Mouse (Mus musculus): ENCODE data around the gene Prss27.
"Not testable (repeated sequence)": the region's sequence is repeated elsewhere in the genome, so short reads cannot be mapped to it uniquely, and the experiment has no call there.

Gene Prss27

GRCm38 (mm10) chr17:24030551-24030950 lies 7.4 kb upstream of the Prss27 start:
- DNase-seq (ENCODE audit: low spot score in 2 of 2): no peak

GRCm38 (mm10) chr17:24035087-24035486 lies 2.9 kb upstream of the Prss27 start:
- no peak for DNase-seq (ENCODE audit: low spot score in 2 of 2)

DNA sequence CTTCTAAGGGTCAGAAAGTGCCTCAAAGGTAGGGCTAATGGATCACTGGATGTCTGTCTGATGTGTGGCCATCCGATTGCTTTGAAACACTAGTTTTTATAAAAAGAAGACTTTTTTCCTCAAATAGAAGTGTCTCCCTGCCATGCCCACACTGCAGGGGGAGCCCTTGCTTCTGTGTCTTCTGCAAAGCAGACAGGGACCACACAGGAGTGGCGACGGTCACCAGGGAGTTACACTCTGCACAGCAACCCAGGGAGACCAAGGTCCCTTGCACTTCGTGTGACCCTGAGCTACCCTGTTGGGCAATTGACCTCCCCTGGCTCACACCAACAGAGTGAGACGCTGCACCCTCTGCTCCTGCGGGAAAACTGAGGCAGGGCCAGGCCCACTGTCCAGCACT lies 990 bp upstream of the Prss27 start:
- DNase-seq (ENCODE audit: low spot score in 2 of 2): no peak

GRCm38 (mm10) chr17:24037360-24037759 lies 584 bp upstream of the Prss27 start:
- no peak for DNase-seq (ENCODE audit: low spot score in 2 of 2)

- no peak for DNase-seq (ENCODE audit: low spot score in 2 of 2)
These were observed 6.5 kb downstream of the Prss27 start for GRCm38 (mm10) chr17:24044482-24044881.

GRCm38 (mm10) chr17:24045608-24046007 lies 7.7 kb downstream of the Prss27 start:
- no peak for DNase-seq (ENCODE audit: low spot score in 2 of 2)

GRCm38 (mm10) chr17:24046026-24046425 lies 8.1 kb downstream of the Prss27 start:
- no peak for DNase-seq (ENCODE audit: low spot score in 2 of 2)

DNA sequence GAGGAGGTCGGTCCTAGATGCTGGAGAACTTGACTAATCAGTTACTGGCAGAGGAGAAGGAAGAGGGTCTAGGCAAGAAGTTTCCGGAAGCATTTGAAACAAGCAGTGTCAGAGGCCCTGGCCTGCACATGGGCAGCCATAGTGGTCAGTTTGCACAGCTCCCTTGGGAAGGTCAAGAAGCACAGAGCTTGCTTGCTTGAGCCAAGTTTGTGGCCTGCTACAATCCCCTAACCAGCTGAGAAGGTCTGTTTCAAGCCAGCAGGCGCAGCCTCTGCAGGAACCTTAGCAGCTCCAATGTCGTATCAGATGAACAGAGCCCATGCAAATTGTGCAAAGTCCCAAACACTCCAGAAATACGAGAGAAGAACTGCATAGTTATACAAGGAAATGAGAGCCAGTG lies 10.1 kb downstream of the Prss27 start:
- no peak for DNase-seq (ENCODE audit: low spot score in 2 of 2)

GRCm38 (mm10) chr17:24049008-24049407 lies 11.1 kb downstream of the Prss27 start:
- DNase-seq (ENCODE audit: low spot score in 2 of 2): no peak

DNA sequence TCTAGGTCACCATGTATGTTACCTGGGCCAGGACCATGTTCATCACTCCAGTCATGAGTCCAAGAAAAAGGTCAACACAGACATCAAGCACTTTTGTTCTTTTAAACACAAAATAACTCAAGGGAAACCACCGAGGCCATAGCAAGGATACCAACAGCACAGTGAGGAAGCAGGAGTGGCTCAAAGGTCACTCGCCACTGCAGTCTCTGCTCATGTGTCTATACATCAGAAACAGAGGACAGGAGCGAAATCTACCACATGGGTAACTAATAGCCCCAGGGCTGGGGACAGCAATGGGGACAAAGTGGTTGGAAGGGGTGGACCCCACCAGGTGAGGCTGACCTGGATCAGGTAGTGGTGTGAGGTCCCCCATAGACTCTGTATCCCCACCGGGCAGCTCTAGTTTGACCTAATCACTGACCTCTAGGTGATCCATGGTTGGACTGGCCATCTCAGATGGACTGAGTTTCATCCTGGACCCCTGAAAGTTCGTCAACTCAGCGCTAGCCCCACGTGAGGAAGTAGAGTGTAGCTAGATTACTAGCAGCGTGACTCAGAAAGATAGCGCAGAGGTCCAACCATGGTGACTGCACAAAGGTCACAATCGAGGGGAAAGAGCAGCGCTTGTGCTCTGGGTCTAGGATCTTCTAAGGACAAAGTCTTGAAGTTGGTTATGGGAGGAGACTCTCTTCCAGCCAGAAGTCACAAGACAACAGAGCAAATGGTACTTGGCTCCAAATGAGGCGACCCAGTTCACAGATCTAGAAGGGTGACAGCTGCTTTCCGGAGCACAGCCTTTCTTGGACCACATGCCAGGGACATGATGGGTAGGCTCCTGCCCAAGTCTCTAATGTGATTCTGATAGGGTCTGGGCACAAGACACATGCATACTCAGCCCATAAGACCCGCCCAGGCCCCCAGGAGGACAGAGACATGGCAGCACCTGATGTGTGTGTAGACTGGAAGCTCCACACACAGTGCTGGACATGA lies 19.0 kb downstream of the Prss27 start:
- DNase-seq (ENCODE audit: low spot score in 2 of 2): no peak

DNA sequence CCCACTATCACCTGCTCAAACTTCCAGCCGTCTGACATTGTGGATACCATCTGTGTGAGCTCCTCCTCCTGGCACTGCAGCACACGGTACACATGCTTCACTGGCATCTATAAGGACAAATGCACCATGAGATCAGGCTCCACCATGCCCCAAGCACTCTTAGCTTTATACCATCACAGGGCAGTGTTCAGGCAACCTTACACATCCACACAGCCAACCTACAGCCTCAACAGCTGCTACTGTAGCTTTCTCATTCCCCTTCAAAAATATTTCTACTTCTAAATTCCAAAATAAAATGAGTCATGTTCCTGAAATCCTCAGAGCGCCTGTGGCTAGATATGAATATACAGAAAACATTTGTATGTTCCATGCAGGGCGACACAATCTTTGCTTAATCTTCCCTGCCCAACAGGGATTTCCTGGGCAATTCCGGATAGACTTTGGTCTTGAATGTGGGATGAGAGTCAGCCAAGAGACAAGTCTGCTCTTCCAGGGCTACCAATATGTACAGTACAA lies 19.8 kb downstream of the Prss27 start:
- no peak for DNase-seq (ENCODE audit: low spot score in 2 of 2)

DNA sequence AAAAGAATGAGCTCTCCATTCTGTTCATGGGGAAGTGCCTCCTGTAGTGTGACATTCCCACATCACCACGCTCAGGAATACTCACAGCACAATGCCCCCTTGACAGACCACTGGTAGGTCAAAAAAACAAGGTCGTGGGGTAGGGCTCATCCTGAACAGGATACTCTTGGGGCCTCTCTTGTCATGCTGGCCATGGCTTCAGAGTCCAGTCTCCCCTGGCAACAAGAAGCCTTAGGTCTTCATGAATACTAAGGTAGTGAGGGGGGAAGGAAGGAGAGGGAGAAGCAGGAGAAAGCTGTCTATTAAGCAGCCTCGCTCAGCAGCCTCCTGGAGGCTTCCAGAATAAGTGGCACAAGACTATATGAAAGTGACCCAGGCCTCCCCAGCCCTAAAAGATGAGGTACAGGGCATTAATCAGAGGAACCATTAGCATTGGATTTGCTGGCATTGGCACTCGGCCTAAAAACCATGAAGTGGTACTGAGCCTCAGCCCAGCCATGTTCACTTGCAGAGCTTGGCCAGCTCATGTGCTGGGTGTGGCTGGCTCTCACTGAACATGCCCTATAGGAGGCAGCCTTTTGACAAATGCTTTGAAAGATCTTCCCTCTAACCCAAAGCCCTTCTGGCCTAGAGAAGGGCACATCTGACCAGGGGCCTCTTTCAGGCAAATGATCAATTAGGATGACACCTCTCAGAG lies 24.7 kb downstream of the Prss27 start:
- no peak for DNase-seq (ENCODE audit: low spot score in 2 of 2)

- no peak for DNase-seq (ENCODE audit: low spot score in 2 of 2)
These were observed 30.3 kb downstream of the Prss27 start for GRCm38 (mm10) chr17:24068271-24068670.

DNA sequence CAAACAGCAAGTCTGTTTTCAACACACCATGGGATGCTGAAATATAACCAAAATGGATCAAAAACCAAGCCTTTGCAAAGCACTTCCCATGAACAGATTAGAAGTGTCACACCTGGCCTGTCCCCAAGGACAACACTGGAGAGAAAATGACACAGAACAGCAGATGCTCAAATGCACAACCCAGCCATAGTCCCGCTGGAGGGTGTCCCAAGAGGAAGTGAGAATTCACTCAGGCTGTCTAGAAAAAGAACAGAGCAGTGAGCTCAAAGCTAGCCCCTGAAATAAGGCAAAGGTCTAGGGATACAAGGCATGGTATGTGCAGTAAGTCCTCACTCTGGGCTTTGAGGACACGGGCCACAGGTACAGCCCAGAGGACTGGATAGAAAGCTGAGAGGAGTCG lies 31.6 kb downstream of the Prss27 start:
- DNase-seq (ENCODE audit: low spot score in 2 of 2): no peak

GRCm38 (mm10) chr17:24072919-24073696 lies 35.2 kb downstream of the Prss27 start, which contains the start of gene Kctd5:
Kctd5 (minus strand) TSS chr17:24073485.
- DNase-seq (ENCODE audit: low spot score in 2 of 2): peak; percentile 85 to 93

- no peak for DNase-seq (ENCODE audit: low spot score in 2 of 2)
These were observed 39.2 kb downstream of the Prss27 start for GRCm38 (mm10) chr17:24077101-24077500.

- DNase-seq (ENCODE audit: low spot score in 2 of 2): no peak
These were observed 46.6 kb downstream of the Prss27 start for GRCm38 (mm10) chr17:24084593-24084992.

DNA sequence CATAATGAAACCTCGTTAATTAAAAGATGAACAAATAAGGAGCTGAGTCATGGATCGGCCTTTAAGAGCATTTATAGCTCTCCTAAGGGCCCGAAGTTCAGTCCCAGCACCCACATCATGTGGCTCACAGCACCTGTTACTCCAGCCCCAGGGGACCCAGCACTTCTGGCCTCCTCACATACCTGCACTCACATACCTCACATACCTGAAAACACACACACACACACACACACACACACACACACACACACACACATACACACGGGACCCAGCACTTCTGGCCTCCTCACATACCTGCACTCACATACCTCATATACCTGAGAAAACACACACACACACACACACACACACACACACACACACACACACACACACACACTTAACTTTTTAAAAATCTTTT lies 48.5 kb downstream of the Prss27 start:
- not testable (repeated sequence) for DNase-seq (ENCODE audit: low spot score in 2 of 2)

DNA sequence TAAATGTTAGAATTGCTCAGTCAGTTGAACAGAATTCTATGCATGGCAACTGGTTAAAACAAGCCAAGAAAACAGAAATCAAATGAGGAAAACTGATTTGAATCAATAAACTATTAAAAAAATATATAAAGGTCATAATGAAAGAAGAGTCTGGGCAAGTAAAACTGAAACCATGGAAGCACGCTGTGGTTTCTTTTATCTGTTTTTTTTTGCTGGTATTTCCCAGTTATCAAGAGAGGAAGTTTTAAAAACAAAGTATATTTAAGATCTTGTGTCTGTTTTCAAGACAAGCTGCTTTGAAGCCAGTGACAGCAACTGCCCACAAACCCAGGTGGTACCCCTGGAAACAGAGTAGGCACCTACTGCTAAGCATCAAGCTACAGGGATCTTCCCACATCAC lies 52.6 kb downstream of the Prss27 start:
- DNase-seq (ENCODE audit: low spot score in 2 of 2): no peak

All from spleen, postnatal 14 days (tissue).